Mouse (Mus musculus) spleen, adult 2 months (tissue): Measurements from ENCODE around the gene Sesn2.
A peak's percentile ranks its signal among the peaks of the same experiment; 100 is the strongest.

ENCODE experiments used
- CTCF ChIP-seq: fragments of 200-500 bp; IDR thresholded peaks from 2 replicates; pipeline ENCODE4 v1.5.1; 2011; ENCODE audit warnings: mild to moderate bottlenecking, inconsistent platforms; ENCODE audit not compliant: insufficient read depth, insufficient read length, insufficient replicate concordance; ENCODE audit errors: extremely low read depth
- POLR2A ChIP-seq: fragments of 200-500 bp; IDR thresholded peaks from 2 replicates; pipeline ENCODE4 v1.6.1; 2011; ENCODE audit warnings: low read depth, low read length, inconsistent platforms

GRCm38 (mm10) chr4:132545851-132546250 is 35.5 kb upstream of the Sesn2 start:
- TF ChIP-seq CTCF, result peak; percentile 72; the same call in 1 of the 2 replicates
- no peak for TF ChIP-seq POLR2A
